Mouse (Mus musculus) kidney, embryonic 14.5 days (tissue): ENCODE results near the gene Spns3. TPM values are rescaled to one million over a fixed set of nuclear protein-coding genes. Genes with fewer than 3 reads are reported as not detected.

Source experiments
- ATAC-seq: fragments of 200-750 bp; cut with Nextera tagmentation; 2 replicates; pipeline ENCODE4 v1.8.0; 2017; ENCODE audit warnings: moderate number of reproducible peaks, mild to moderate bottlenecking, moderate TSS enrichment, moderate library complexity; ENCODE audit not compliant: low FRiP score, low TSS enrichment
- H3K27ac ChIP-seq: fragments of 300-500 bp; sonication (generic); 2 replicates; pipeline ENCODE4 v1.5.1; 2014; ENCODE audit warnings: low read depth, mild to moderate bottlenecking, low read length, moderate library complexity, mixed read lengths
- H3K27me3 ChIP-seq: fragments of 300-500 bp; sonication (generic); 2 replicates; pipeline ENCODE4 v1.6.1; 2014; ENCODE audit warnings: mild to moderate bottlenecking, low read length; ENCODE audit not compliant: control insufficient read depth, insufficient read depth
- H3K36me3 ChIP-seq: fragments of 300-500 bp; sonication (generic); 2 replicates; pipeline ENCODE4 v1.6.1; 2014; ENCODE audit warnings: low read length, mixed read lengths; ENCODE audit not compliant: control insufficient read depth, insufficient read depth
- H3K4me1 ChIP-seq: fragments of 300-500 bp; sonication (generic); 2 replicates; pipeline ENCODE4 v1.6.1; 2014; ENCODE audit warnings: low read length, mixed read lengths; ENCODE audit not compliant: control insufficient read depth, insufficient read depth
- H3K4me2 ChIP-seq: fragments of 300-500 bp; sonication (generic); replicated peaks from 2 replicates; pipeline ENCODE4 v1.6.1; 2014; ENCODE audit warnings: low read depth, mild to moderate bottlenecking, low read length
- H3K4me3 ChIP-seq: fragments of 300-500 bp; sonication (generic); 2 replicates; pipeline ENCODE4 v1.5.1; 2014; ENCODE audit warnings: mild to moderate bottlenecking, low read length
- H3K9ac ChIP-seq: fragments of 300-500 bp; sonication (generic); 2 replicates; pipeline ENCODE4 v1.6.1; 2014; ENCODE audit warnings: low read depth, mild to moderate bottlenecking, low read length, moderate library complexity
- H3K9me3 ChIP-seq: fragments of 300-500 bp; sonication (generic); 2 replicates; pipeline ENCODE4 v1.6.1; 2016; ENCODE audit warnings: low read length; ENCODE audit not compliant: control insufficient read depth
- WGBS: fragments of 180-500 bp; shearing (Covaris S2); extraction: QIAGEN DNeasy Blood & Tissue Kit; methylation state at CpG from one replicate; pipeline ENCODE4 v1.1.7; 2014; 5-methylcytosine and 5-hydroxymethylcytosine counted together
- polyA plus RNA-seq: library from polyadenylated mRNA; unstranded; fragments of >200 nt; fragmentation: Nextera tagmentation; extraction: Ambion mirVana; gene quantifications from 2 replicates; pipeline ENCODE4 v1.2.1, GENCODE M21; 2014

Gene Spns3
- polyA plus RNA-seq, 1 experiment from 2014 or later: 0.20 TPM

DNA sequence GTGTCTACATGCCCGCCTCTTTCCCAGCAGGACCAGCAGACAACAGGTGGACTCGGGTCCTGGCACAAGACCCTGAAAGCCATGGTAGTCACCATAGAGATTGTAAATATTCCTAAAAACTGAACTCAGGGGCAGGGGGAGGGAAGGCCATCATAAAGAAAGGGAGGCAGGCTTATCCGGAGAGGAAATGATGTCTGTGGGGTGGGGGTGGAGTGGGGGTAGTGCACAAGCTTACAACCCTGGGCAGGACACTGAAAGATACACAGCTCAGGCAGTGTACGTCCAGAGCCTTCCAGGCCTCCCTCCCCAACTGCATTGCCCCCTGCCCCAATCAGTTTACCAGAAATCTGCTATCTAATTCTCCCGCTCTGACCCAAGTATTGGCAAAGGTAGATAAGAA is 63.1 kb downstream of the Spns3 start:
- WGBS: 55% methylated on average over 5 of the region's 5 CpGs
- no peaks in the 10 kb centered on the region for H3K36me3 ChIP-seq
- ATAC-seq: no peak
- H3K4me1 ChIP-seq: peaks cover 12% of the 10 kb centered on the region
- no peak overlapping the region for H3K9ac ChIP-seq
- no peak overlapping the region for H3K27ac ChIP-seq
- no peak overlapping the region for H3K4me3 ChIP-seq
- no peak overlapping the region for H3K4me2 ChIP-seq
- no peaks in the 10 kb centered on the region for H3K9me3 ChIP-seq
- H3K27me3 ChIP-seq: peaks cover 23% of the 10 kb centered on the region

DNA sequence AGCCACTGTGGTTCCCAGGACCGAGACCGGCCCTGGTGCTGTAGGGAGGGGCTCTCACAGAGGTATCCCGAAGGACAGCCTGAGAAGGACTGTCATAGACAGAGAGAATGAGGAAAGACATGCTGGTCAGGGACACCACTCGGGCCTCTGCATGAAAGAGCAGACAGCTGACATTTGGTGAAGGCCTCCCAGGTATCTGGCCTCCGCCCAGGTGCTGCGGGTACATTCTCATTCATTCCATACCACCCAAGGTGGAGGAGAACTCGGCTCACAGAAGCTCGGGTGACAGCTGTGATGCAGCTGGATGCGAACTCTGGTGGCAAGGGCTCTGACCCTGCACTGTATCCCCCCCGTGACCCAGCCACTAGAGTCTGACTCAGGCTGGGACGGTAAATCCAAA is 64.3 kb downstream of the Spns3 start:
- H3K27me3 ChIP-seq: peaks cover 23% of the 10 kb centered on the region
- H3K36me3 ChIP-seq: no peaks in the 10 kb centered on the region
- H3K4me1 ChIP-seq: peaks cover 12% of the 10 kb centered on the region
- H3K27ac ChIP-seq: no peak overlapping the region
- H3K9ac ChIP-seq: no peak overlapping the region
- no peak overlapping the region for H3K4me2 ChIP-seq
- 66% methylated on average over 11 of the region's 11 CpGs for WGBS
- ATAC-seq: no peak
- H3K9me3 ChIP-seq: no peaks in the 10 kb centered on the region
- H3K4me3 ChIP-seq: no peak overlapping the region

DNA sequence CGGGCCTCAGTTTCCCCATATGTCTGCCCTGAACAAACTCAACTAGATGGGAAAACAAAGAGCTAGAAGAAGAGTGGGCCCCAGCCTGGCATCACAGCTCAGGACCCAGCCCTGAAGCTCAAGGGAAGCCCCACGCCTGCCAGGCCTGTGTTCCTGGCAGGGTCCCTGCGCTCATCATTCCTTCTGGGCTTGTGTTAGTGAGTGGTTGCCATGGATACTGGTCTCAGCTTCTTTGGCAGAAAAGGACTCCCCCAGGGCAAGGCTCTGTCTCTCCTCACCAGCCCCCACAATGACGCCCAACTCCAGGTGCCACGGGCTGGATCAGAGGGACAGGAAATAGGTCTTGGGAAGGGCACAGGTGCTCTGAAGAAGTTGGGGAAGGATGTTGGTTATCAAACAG is 65.1 kb downstream of the Spns3 start:
- H3K4me1 ChIP-seq: peaks cover 12% of the 10 kb centered on the region
- no peaks in the 10 kb centered on the region for H3K9me3 ChIP-seq
- no peak overlapping the region for H3K4me3 ChIP-seq
- no peak overlapping the region for H3K4me2 ChIP-seq
- peaks cover 23% of the 10 kb centered on the region for H3K27me3 ChIP-seq
- 60% methylated on average over 5 of the region's 5 CpGs for WGBS
- no peak overlapping the region for H3K9ac ChIP-seq
- H3K36me3 ChIP-seq: no peaks in the 10 kb centered on the region
- no peak for ATAC-seq
- no peak overlapping the region for H3K27ac ChIP-seq

DNA sequence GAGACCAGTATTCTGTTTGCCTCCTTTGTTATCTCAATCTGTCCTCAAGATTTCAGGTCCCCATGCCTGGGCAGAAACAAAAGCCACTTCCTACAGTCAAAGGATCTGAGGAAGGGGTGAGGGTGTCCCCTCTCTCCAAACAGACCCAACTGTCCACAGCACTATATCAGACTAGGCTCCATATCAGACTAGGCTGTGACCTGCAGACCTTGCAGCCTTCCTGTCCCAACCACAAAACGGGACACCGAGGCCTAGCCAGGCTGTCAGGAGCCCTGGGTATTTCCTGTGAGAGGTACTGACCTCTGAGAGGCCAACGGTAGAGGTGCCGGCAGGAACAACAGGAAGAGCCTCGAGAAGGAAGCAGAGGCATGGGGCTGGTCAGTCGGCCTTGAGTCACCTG is 65.8 kb downstream of the Spns3 start:
- H3K27me3 ChIP-seq: peaks cover 22% of the 10 kb centered on the region
- H3K4me3 ChIP-seq: no peak overlapping the region
- WGBS: 49% methylated on average over 6 of the region's 6 CpGs
- no peaks in the 10 kb centered on the region for H3K36me3 ChIP-seq
- no peak for ATAC-seq
- no peak overlapping the region for H3K9ac ChIP-seq
- peaks cover 12% of the 10 kb centered on the region for H3K4me1 ChIP-seq
- H3K9me3 ChIP-seq: no peaks in the 10 kb centered on the region
- no peak overlapping the region for H3K4me2 ChIP-seq
- no peak overlapping the region for H3K27ac ChIP-seq

DNA sequence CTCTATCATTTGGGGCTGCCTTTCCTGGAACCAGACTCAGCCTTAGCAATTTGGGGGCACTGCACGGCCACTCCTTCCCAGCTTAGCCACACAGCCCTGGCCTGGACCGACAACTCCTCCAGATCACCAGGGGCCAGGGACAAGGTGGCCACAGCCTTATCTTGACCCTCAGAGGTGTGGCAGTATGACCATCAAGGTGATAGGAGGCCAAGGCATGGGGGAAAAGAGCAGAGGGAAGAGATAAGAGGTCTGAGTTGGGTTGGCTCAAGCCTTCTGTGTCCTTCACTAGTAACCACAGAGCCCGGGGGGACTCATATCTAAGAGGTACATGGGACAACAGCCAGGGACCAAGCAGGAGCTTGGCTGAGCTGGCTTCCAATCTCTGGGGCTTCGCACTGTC is 68.4 kb downstream of the Spns3 start:
- ATAC-seq: no peak

DNA sequence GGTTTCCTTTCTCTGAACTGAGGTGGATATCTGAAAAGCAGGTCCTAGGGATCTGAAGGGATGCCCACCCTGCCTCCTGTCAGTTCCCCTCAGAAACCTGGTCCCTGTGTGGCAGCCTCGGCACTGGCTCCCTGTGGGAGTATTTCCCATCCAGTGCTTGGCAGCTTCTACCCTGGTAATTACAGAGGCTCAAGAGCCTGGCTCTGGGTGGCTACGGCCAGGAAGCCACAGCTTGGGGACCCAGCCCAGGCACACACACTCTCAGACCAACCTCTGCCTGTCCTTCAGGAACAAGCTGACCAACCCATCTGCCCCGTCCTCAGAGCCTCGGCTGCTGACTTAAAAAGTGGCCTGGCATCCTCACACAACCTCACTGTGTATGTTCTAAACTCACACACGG is 69.0 kb downstream of the Spns3 start:
- H3K4me1 ChIP-seq: 0 out of 2 replicates have a peak, but pooled peaks cover 2% of the 10 kb centered on the region
- H3K9ac ChIP-seq: no peak overlapping the region
- no peak for ATAC-seq
- H3K4me3 ChIP-seq: no peak overlapping the region
- H3K27ac ChIP-seq: no peak overlapping the region
- H3K36me3 ChIP-seq: no peaks in the 10 kb centered on the region
- no peaks in the 10 kb centered on the region for H3K9me3 ChIP-seq
- no peak overlapping the region for H3K4me2 ChIP-seq
- WGBS: 77% methylated on average over 5 of the region's 5 CpGs
- H3K27me3 ChIP-seq: no peaks in the 10 kb centered on the region

More for the DNA sequence above, 68.4 kb downstream of the Spns3 start:
- Histone ChIP-seq H3K27me3 (no peaks in the 10 kb centered on the region), H3K4me3 (no peak overlapping the region), H3K4me1 (0 out of 2 replicates have a peak, but pooled peaks cover 2% of the 10 kb centered on the region), H3K9me3 (no peaks in the 10 kb centered on the region), H3K9ac (no peak overlapping the region), H3K27ac (no peak overlapping the region), H3K36me3 (no peaks in the 10 kb centered on the region), H3K4me2 (no peak overlapping the region)
- 81% methylated on average over 4 of the region's 4 CpGs for WGBS

DNA sequence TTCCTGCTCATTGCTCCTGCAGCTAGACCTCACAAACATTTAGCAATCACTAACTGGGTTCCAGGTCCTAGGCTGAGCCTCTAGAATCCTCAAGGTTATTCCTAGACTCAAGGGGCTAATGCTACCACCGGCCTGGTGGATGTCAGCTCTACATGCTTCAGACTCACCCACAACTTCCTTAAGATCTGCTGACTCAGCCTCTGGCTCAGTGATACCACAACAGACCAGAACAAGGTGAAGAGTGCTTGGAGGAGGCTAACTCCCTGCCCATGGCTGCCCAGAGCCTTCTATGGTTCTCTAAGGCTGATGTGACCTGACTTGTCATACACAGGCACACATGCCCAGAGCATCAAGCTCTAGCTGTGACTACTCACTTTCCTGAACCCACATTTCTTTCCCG is 70.8 kb downstream of the Spns3 start:
- 90% methylated on average over 2 of the region's 2 CpGs for WGBS

DNA sequence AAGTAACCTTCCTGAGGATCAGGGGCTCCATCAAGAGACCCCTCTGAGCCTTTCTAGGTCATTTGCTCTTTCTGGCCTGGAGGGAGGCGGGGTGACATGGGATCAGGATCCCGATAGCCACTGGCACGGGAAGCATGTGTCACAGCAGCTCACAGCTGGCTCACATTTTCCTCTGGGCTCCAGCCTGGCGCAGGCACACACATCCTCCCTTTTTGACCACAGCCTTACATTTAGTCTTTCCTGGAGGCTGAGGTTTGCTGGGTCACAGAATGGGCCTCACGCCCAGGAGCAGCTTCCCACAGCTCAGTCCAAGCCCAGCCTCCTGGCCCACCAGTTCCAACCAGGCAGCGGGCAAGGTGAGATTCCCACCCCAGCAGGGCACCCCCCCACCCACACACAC is 72.1 kb downstream of the Spns3 start:
- Histone ChIP-seq H3K9ac (no peak overlapping the region), H3K27me3 (no peaks in the 10 kb centered on the region), H3K9me3 (no peaks in the 10 kb centered on the region), H3K27ac (no peak overlapping the region), H3K4me1 (0 out of 2 replicates have a peak, but pooled peaks cover 4% of the 10 kb centered on the region), H3K4me3 (no peak overlapping the region), H3K36me3 (no peaks in the 10 kb centered on the region), H3K4me2 (no peak overlapping the region)
- no peak for ATAC-seq
- 62% methylated on average over 6 of the region's 6 CpGs for WGBS

More for the DNA sequence above, 70.8 kb downstream of the Spns3 start:
- H3K36me3 ChIP-seq: no peaks in the 10 kb centered on the region
- ATAC-seq: no peak
- no peaks in the 10 kb centered on the region for H3K9me3 ChIP-seq
- no peak overlapping the region for H3K4me3 ChIP-seq
- 0 out of 2 replicates have a peak, but pooled peaks cover 3% of the 10 kb centered on the region for H3K4me1 ChIP-seq
- H3K27me3 ChIP-seq: no peaks in the 10 kb centered on the region
- H3K27ac ChIP-seq: no peak overlapping the region
- no peak overlapping the region for H3K4me2 ChIP-seq
- no peak overlapping the region for H3K9ac ChIP-seq

DNA sequence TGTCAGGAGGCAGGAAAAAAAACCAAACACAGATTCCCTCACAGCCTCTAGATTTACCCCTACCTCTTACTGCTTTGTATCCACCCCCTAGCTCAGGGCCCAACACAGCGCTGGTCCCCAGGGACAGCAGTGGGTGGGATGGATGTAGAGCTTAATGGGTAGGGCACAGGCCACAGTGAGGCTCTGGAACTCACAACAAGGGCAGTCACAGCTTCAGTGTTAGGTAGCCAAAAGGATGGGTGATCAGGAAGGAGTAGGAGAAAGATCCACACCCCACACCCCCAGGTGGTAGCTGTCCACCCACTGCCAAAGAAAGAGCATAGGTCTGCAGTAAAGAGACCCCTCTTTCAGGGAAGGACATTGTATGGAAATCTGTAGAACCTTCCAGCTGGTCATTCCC is 72.7 kb downstream of the Spns3 start:
- ATAC-seq: no peak
- Histone ChIP-seq H3K27ac (no peak overlapping the region), H3K4me3 (no peak overlapping the region), H3K4me2 (no peak overlapping the region), H3K36me3 (no peaks in the 10 kb centered on the region), H3K9me3 (no peaks in the 10 kb centered on the region), H3K9ac (no peak overlapping the region), H3K27me3 (no peaks in the 10 kb centered on the region), H3K4me1 (0 out of 2 replicates have a peak, but pooled peaks cover 4% of the 10 kb centered on the region)
- WGBS: 89% methylated on average over 1 of the region's 1 CpGs
